Mouse (Mus musculus) forebrain, embryonic 10.5 days (tissue): Measurements from ENCODE around the gene Fat2. TPM values are rescaled to one million over a fixed set of nuclear protein-coding genes. Genes with fewer than 3 reads are reported as not detected.

Experiments used
- DNase-seq: peaks from one replicate; pipeline ENCODE4 v3.0.0-alpha.2; 2017; ENCODE audit warnings: low spot score; ENCODE audit errors: extremely low spot score
- H3K27ac ChIP-seq: fragments of 300-500 bp; sonication (generic); 2 replicates; pipeline ENCODE4 v1.5.1; 2016; ENCODE audit warnings: mild to moderate bottlenecking
- H3K27me3 ChIP-seq: fragments of 300-500 bp; sonication (generic); 2 replicates; pipeline ENCODE4 v1.6.1; 2016; ENCODE audit warnings: mild to moderate bottlenecking; ENCODE audit not compliant: poor library complexity, severe bottlenecking
- H3K36me3 ChIP-seq: fragments of 300-500 bp; sonication (generic); replicated peaks from 2 replicates; pipeline ENCODE4 v1.6.1; 2016; ENCODE audit warnings: mild to moderate bottlenecking, moderate library complexity
- H3K4me1 ChIP-seq: fragments of 300-500 bp; sonication (generic); 2 replicates; pipeline ENCODE4 v1.6.1; 2016
- H3K4me3 ChIP-seq: fragments of 300-500 bp; sonication (generic); 2 replicates; pipeline ENCODE4 v1.5.1; 2016; ENCODE audit warnings: mild to moderate bottlenecking, moderate library complexity
- H3K9me3 ChIP-seq: fragments of 300-500 bp; sonication (generic); 2 replicates; pipeline ENCODE4 v1.6.1; 2016; ENCODE audit warnings: mild to moderate bottlenecking, moderate library complexity
- WGBS: fragments of 180-500 bp; shearing (Covaris S2); methylation state at CpG from one replicate; pipeline ENCODE4 v1.1.7; 2016; 5-methylcytosine and 5-hydroxymethylcytosine counted together
- polyA plus RNA-seq: library from polyadenylated mRNA; unstranded; fragments of >200 nt; fragmentation: Nextera tagmentation; extraction: Ambion mirVana; gene quantifications from 2 replicates; pipeline ENCODE4 v1.2.1, GENCODE M21; 2016

The Fat2 gene
- polyA plus RNA-seq, 1 experiment from 2014 or later: 0.02 TPM

DNA sequence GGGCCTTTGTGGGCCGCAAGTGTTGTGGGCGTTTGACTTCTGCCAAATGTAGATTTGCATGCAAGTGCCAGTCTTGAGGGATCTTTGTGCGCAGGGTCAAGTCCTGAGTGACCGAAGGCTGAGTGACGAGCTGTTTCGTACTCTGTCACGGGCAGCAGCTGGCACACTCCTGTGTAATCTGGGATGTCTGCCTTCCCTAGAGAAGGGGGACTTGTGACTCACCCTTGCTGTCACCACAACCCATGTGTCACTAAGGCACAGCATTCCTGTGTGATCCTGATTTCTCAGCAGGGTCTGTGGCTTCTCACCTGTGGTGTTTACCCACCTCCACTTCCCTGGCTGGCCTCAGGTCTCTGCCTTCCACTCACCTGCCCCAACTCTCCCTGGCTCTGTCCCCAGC, 118.5 kb downstream of the Fat2 start:
- Histone ChIP-seq H3K4me3 (no peak overlapping the region), H3K36me3 (peaks cover 18% of the 10 kb centered on the region), H3K27me3 (no peaks in the 10 kb centered on the region), H3K4me1 (no peaks in the 10 kb centered on the region), H3K9me3 (no peaks in the 10 kb centered on the region), H3K27ac (no peak overlapping the region)
- no peak for DNase-seq
- WGBS: 95% methylated on average over 7 of the region's 7 CpGs

DNA sequence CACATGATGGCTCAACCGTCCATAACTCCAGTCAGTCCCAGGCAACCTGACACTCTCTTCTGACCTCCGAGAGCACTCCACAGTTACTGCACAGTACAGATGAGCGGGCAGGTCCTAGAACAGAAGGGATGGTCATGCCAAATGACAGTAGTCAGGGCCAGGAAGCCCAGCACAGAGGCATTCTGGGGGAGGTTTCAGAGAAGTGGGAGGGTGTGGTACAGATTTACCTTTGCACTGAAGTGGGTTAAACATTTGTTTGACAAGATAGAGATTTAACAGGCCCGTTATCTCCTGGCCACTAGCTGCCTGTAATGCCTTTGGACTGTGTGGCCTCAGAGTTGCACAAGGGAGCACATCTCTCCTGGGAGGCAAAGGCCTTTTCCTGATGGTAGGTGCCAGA, 118.9 kb downstream of the Fat2 start:
- WGBS: 87% methylated on average over 4 of the region's 4 CpGs
- no peak overlapping the region for H3K4me3 ChIP-seq
- H3K27me3 ChIP-seq: no peaks in the 10 kb centered on the region
- H3K36me3 ChIP-seq: peaks cover 18% of the 10 kb centered on the region
- no peaks in the 10 kb centered on the region for H3K9me3 ChIP-seq
- DNase-seq: no peak
- no peak overlapping the region for H3K27ac ChIP-seq
- no peaks in the 10 kb centered on the region for H3K4me1 ChIP-seq

DNA sequence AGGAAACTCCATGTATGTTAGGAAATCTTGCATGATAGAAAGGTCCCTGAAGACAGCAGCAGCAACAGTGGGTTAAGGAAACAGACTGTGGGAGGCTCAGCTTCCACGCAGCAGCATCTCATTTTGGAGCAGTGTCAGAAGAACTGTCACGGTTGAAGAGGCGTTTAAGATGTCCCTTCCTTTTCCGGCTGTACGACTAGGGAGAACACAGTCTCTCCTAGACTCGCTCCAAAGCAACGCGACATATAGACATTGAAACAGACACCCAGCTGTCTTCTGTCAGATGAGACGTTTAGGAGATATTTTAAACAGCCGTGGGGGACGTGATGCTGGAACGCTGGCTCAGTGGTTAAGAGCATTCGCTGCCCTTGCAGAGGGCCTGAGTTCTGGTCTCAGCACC, 119.5 kb downstream of the Fat2 start:
- H3K9me3 ChIP-seq: no peaks in the 10 kb centered on the region
- no peak overlapping the region for H3K4me3 ChIP-seq
- no peak overlapping the region for H3K27ac ChIP-seq
- peaks cover 16% of the 10 kb centered on the region for H3K36me3 ChIP-seq
- no peak for DNase-seq
- no peaks in the 10 kb centered on the region for H3K4me1 ChIP-seq
- 94% methylated on average over 13 of the region's 13 CpGs for WGBS
- no peaks in the 10 kb centered on the region for H3K27me3 ChIP-seq

- 84% methylated on average over 4 of the region's 4 CpGs for WGBS
- Histone ChIP-seq H3K27me3 (no peaks in the 10 kb centered on the region), H3K9me3 (no peaks in the 10 kb centered on the region), H3K4me3 (no peak overlapping the region), H3K4me1 (no peaks in the 10 kb centered on the region), H3K27ac (no peak overlapping the region), H3K36me3 (peaks cover 11% of the 10 kb centered on the region)
- no peak for DNase-seq
These were observed 120.3 kb downstream of the Fat2 start for GRCm38 (mm10) chr11:55216061-55216460.

DNA sequence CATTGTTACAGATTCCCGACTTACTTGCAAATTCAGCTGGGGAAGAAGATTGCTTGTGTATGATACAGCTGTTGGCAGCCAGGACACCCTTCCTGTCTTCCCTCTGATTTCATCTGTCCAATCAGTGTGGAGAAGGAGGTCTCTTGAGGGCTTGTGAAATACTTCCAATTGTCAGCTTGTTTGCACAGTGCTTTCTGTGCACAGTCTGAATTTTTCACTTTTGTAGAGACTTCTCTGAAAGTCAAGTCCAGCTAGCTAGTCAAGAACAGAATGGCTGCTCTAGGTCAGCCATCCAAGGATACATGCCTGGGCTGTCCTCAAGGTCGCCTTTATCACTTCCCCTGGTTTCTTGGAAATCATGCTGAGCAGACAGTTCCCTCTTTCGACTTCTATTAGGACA, 121.4 kb downstream of the Fat2 start:
- WGBS: 77% methylated on average over 3 of the region's 3 CpGs
- Histone ChIP-seq H3K27ac (no peak overlapping the region), H3K4me1 (no peaks in the 10 kb centered on the region), H3K9me3 (no peaks in the 10 kb centered on the region), H3K27me3 (no peaks in the 10 kb centered on the region), H3K36me3 (peaks cover 11% of the 10 kb centered on the region), H3K4me3 (no peak overlapping the region)
- no peak for DNase-seq

- Histone ChIP-seq H3K9me3 (no peaks in the 10 kb centered on the region), H3K36me3 (peaks cover 3% of the 10 kb centered on the region), H3K4me3 (no peak overlapping the region), H3K27ac (no peak overlapping the region), H3K4me1 (peaks cover 8% of the 10 kb centered on the region; the same call in 1 of the 2 replicates), H3K27me3 (no peaks in the 10 kb centered on the region)
- DNase-seq: no peak
- 90% methylated on average over 5 of the region's 5 CpGs for WGBS
These were observed 122.2 kb downstream of the Fat2 start for GRCm38 (mm10) chr11:55214161-55214560.

DNA sequence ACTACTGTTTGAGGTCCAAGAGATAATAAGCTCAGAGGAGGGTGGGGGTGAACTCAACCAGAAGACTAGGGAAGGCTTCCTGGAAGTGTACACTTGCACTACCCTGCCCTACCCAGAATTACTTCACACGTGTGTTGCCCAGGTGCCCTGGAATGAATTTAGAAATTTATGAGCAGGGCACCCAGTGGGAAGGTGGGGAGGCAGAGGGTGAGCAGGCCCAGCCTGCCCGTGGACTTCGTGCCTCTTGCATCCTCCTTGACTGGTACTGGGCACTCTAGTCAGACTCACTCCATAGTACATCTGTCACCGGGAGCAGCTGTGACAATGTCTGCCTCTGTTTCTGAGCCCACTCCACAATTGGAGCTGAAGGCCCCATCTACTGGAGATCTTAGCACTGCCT, 122.8 kb downstream of the Fat2 start:
- Histone ChIP-seq H3K36me3 (no peaks in the 10 kb centered on the region), H3K27me3 (no peaks in the 10 kb centered on the region), H3K27ac (no peak overlapping the region), H3K9me3 (no peaks in the 10 kb centered on the region), H3K4me1 (peaks cover 8% of the 10 kb centered on the region; the same call in 1 of the 2 replicates), H3K4me3 (no peak overlapping the region)
- DNase-seq: no peak
- WGBS: 95% methylated on average over 4 of the region's 4 CpGs

DNA sequence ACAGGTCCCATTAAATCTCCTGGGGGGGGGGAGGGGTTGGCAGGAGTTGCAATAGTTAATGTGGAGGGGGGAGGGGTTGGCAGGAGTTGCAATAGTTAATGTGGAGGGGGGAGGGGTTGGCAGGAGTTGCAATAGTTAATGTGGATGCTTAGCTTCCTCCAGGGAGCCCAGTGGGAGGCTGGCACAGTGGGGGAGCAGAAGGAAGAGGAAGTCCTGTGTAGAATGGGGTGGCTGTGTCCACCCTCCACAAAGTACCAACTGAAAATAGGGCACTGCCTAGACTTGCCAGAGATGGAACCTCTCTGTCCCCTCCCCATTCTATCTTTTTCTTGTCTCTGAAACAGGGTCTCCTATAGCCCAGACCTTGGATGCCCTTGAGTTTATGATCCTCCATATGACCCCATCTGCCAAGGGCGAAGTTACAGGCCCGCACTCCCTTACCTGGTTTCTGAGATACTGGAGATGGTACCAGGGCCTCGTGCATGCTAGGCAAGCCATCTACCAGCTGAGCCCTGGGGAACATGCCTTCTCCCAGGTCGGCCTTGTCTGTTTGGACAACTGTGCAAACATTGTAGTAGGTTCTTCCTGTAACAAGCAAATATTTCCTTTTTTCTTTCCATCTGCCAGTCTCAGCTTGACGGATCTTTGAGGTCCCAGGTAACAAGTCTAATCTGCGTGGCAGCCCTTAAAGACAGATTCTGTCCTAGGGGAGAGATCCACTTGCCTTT, 126.6 kb downstream of the Fat2 start:
- no peak overlapping the region for H3K27ac ChIP-seq
- no peaks in the 10 kb centered on the region for H3K9me3 ChIP-seq
- no peaks in the 10 kb centered on the region for H3K27me3 ChIP-seq
- H3K4me1 ChIP-seq: peaks cover 18% of the 10 kb centered on the region
- DNase-seq: no peak
- H3K36me3 ChIP-seq: no peaks in the 10 kb centered on the region
- 84% methylated on average over 6 of the region's 6 CpGs for WGBS
- no peak overlapping the region for H3K4me3 ChIP-seq

GRCm38 (mm10) chr11:55209032-55209431, 127.3 kb downstream of the Fat2 start:
- no peak for DNase-seq
- 82% methylated on average over 2 of the region's 2 CpGs for WGBS
- Histone ChIP-seq H3K27ac (no peak overlapping the region), H3K9me3 (no peaks in the 10 kb centered on the region), H3K4me3 (no peak overlapping the region), H3K36me3 (no peaks in the 10 kb centered on the region), H3K27me3 (no peaks in the 10 kb centered on the region), H3K4me1 (peaks cover 23% of the 10 kb centered on the region)

DNA sequence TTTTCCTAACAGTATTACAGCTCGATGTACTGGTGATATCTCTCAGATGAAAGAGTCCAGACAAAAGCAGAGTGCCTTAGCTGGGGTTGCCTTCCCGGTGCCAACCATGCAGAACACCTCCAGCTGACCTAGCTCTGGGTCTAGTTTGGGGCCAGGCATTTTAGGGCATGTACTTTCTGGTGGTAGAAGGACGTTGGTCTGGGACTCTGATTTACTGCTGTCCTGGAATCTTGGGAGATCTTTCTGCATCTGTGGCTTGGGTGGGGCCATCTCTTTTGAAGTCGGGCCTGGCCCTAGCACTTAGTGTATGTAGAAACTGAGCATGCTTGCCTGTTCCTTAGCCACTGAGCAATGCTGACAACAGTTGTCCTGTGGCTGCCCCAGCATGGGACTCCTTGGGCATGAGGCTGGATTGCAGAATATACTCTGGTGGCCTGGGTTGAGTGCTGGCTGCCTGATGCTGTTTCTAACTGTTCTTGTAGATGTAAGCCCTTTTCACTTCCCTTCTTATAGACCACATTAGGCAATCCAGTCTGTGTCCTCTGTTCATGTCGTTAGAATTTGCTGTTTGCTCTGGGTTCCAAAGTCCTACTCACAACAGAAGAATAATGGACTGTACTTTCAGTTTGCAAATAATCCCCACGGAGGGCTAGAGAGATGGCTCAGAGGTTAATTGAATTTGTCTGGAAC, 128.2 kb downstream of the Fat2 start:
- DNase-seq: no peak
- Histone ChIP-seq H3K4me1 (peaks cover 23% of the 10 kb centered on the region), H3K9me3 (no peaks in the 10 kb centered on the region), H3K27ac (no peak overlapping the region), H3K27me3 (no peaks in the 10 kb centered on the region), H3K4me3 (no peak overlapping the region), H3K36me3 (no peaks in the 10 kb centered on the region)
- WGBS: 78% methylated on average over 6 of the region's 6 CpGs

- peaks cover 20% of the 10 kb centered on the region for H3K4me1 ChIP-seq
- H3K27me3 ChIP-seq: no peaks in the 10 kb centered on the region
- DNase-seq: no peak
- H3K36me3 ChIP-seq: no peaks in the 10 kb centered on the region
- H3K4me3 ChIP-seq: peak overlapping the region; percentile 92
- H3K27ac ChIP-seq: peak overlapping the region; percentile 86
- H3K9me3 ChIP-seq: no peaks in the 10 kb centered on the region
- WGBS: 14% methylated on average over 17 of the region's 17 CpGs
These were observed 131.8 kb downstream of the Fat2 start for GRCm38 (mm10) chr11:55204602-55205001.

- H3K27ac ChIP-seq: peak within 1 kb of the TSS; percentile 86
- H3K36me3 ChIP-seq: no peaks in the 10 kb centered on the region
- under 1% methylated on average over 31 of the region's 31 CpGs for WGBS
These were observed 132.2 kb downstream of the Fat2 start, which contains the start of gene Slc36a1 for GRCm38 (mm10) chr11:55204159-55204596. Slc36a1 (plus strand) TSS chr11:55204350.

More at GRCm38 (mm10) chr11:55204159-55204596, 132.2 kb downstream of the Fat2 start, which contains the start of gene Slc36a1:
- H3K27me3 ChIP-seq: no peaks in the 10 kb centered on the region
- H3K4me1 ChIP-seq: peaks cover 16% of the 10 kb centered on the region
- peak; percentile 98 for DNase-seq
- H3K4me3 ChIP-seq: peak within 1 kb of the TSS; percentile 92
- no peaks in the 10 kb centered on the region for H3K9me3 ChIP-seq
